23 mouse cellular contexts compared by ENCODE assay signal in the genomic region with DNA sequence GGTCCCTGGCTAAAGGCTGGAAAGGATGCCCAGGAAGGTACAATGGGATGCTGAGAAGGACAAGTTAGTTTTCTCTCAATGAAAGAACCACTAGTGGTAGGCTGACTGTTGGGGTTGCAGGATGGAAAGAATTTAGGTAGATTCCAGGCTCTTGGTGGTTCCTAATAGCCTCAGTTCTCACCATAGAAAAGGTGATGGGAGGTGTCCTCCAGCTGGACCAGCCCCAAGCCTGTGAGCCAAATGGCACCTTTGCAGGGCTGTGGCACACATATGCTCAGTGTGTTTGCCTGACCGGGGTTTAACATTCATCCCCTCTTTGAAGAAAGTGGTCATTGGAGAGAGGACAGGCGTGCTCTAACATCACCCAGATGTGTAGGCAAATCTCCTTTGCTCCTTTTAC. TPM values are rescaled to one million over a fixed set of nuclear protein-coding genes. Genes with fewer than 3 reads are reported as not detected.
DNase-seq lines count a peak whose midpoint lies in the region; ATAC-seq and TF ChIP-seq lines count a peak whose summit lies in the region.
"Had no signal": no experiment of that assay in that cellular context is flagged by ENCODE, and none has a peak within 500 bp of the region (broad histone marks: within the 10 kb centered on the region; RNA-seq: fewer than 3 reads in every experiment).

No protein-coding gene starts in this region.

- no peak for TF ChIP-seq EP300 in stomach, postnatal 0 days (optimal IDR thresholded peaks at IDR 0.05)

- peak overlapping the region; percentile 47; the same call in 1 of the 2 replicates for H3K27ac ChIP-seq in cerebellum, adult 2 months (ENCODE audit: insufficient read depth, low read length)
- H3K27ac ChIP-seq in stomach, postnatal 0 days (replicated peaks): no peak overlapping the region
- H3K27ac ChIP-seq: embryonic facial prominence, embryonic 10.5 days; forebrain, embryonic 15.5 days; heart, embryonic 15.5 days; hindbrain, embryonic 13.5 days; hindbrain, postnatal 0 days had no signal

- ATAC-seq in cerebellum, adult (ENCODE audit: insufficient number of reproducible peaks, low FRiP score, low TSS enrichment): 0 out of 2 replicates have a peak, but pooled peaks have one; percentile 31
- ATAC-seq in stomach, postnatal 0 days (ENCODE audit: low FRiP score, low TSS enrichment): no peak
- ATAC-seq: CD4-positive, CD25-positive, alpha-beta regulatory T cell, adult 4 months; forebrain, embryonic 15.5 days; hindbrain, postnatal 0 days had no signal

- no peaks in the 10 kb centered on the region for H3K36me3 ChIP-seq in stomach, postnatal 0 days (ENCODE audit: control insufficient read depth, insufficient read depth, low read length)
- H3K36me3 ChIP-seq: embryonic facial prominence, embryonic 10.5 days; forebrain, embryonic 15.5 days; G1E; heart, embryonic 15.5 days; hindbrain, embryonic 13.5 days had no signal

- H3K9me3 ChIP-seq in stomach, postnatal 0 days (ENCODE audit: control insufficient read depth, low read length): no peaks in the 10 kb centered on the region
- H3K9me3 ChIP-seq: embryonic facial prominence, embryonic 10.5 days; forebrain, embryonic 15.5 days; G1E; heart, embryonic 15.5 days; hindbrain, embryonic 13.5 days had no signal

- no peak overlapping the region for H3K9ac ChIP-seq in stomach, postnatal 0 days (ENCODE audit: low read length)
- H3K9ac ChIP-seq: forebrain, embryonic 15.5 days; heart, embryonic 15.5 days; hindbrain, embryonic 13.5 days had no signal

- TF ChIP-seq CTCF in cerebellum, adult 2 months (IDR thresholded peaks at IDR 0.05; ENCODE audit: borderline replicate concordance, insufficient read depth, low read depth, low read length): no peak
- no peak for TF ChIP-seq CTCF in stomach, postnatal 0 days (IDR thresholded peaks at IDR 0.05; ENCODE audit: low read depth)

- H3K4me2 ChIP-seq in stomach, postnatal 0 days (replicated peaks; ENCODE audit: low read depth): no peak overlapping the region
- H3K4me2 ChIP-seq: forebrain, embryonic 15.5 days; heart, embryonic 11.5 days; heart, embryonic 15.5 days; hindbrain, embryonic 13.5 days had no signal

- no peak overlapping the region for H3K4me3 ChIP-seq in cerebellum, adult 2 months (replicated peaks; ENCODE audit: insufficient read depth, low read depth, low read length)
- no peak overlapping the region for H3K4me3 ChIP-seq in stomach, postnatal 0 days (ENCODE audit: low read depth, low read length)
- H3K4me3 ChIP-seq: embryonic facial prominence, embryonic 10.5 days; forebrain, embryonic 15.5 days; heart, embryonic 15.5 days; hindbrain, embryonic 13.5 days had no signal

- H3K4me1 ChIP-seq in cerebellum, adult 2 months (ENCODE audit: control insufficient read depth, insufficient read depth, low read length): peaks cover 42% of the 10 kb centered on the region
- H3K4me1 ChIP-seq in stomach, postnatal 0 days (replicated peaks; ENCODE audit: control insufficient read depth, insufficient read depth): no peaks in the 10 kb centered on the region
- H3K4me1 ChIP-seq: heart, embryonic 15.5 days had no signal

- 30% methylated on average over 2 of the region's 2 CpGs for WGBS in cerebellum, adult 2 months
- WGBS in stomach, postnatal 0 days: 90% methylated on average over 2 of the region's 2 CpGs

- no peak for DNase-seq in cerebellum, postnatal 4 days (ENCODE audit: low spot score in 2 of 2)
- peak; percentile 83 for DNase-seq in brain, adult 2 months (ENCODE audit: low read depth, low spot score)
- DNase-seq in cerebellum, adult 2 months: peak; percentile 75 to 84
- peak; percentile 71 to 73 for DNase-seq in cerebellum, postnatal 10 days
- no peak for DNase-seq in right cerebral cortex, postnatal 25 days
- DNase-seq in stomach, postnatal 0 days (ENCODE audit: low spot score): no peak
- DNase-seq in c-Kit-positive CD71-positive TER-119-positive erythroid progenitor cells, embryonic 14.5 days (ENCODE audit: low spot score): no peak
- DNase-seq: adrenal gland, adult 8-10 months; adrenal gland, postnatal 36 days; B cell, adult 2 months; gastrocnemius, postnatal 10 days; heart, adult 18-20 months; heart, postnatal 14 days; kidney, adult 11 months had no signal

- no peaks in the 10 kb centered on the region for H3K27me3 ChIP-seq in cerebellum, adult 2 months (ENCODE audit: control insufficient read depth, insufficient read depth, low read length)
- H3K27me3 ChIP-seq in stomach, postnatal 0 days (ENCODE audit: control insufficient read depth, insufficient read depth, low read length): no peaks in the 10 kb centered on the region
- H3K27me3 ChIP-seq: forebrain, embryonic 15.5 days; heart, embryonic 15.5 days; hindbrain, embryonic 13.5 days had no signal

- no peak for TF ChIP-seq POLR2A in cerebellum, adult 2 months (IDR thresholded peaks at IDR 0.05; ENCODE audit: borderline replicate concordance, insufficient read depth, low read length)

RNA-seq across cellular contexts. Expression of a gene that starts 28.2 kb away (rescaled TPM):
- polyA plus RNA-seq in cerebellum, adult 2 months (2012; rRNA removed): 371 and 430 TPM in 2 replicates
- 0.16 and 0.29 TPM in 2 replicates for polyA plus RNA-seq in stomach, postnatal 0 days (2015; fragmentation: Nextera tagmentation; extraction: Ambion mirVana)
- polyA plus RNA-seq: G1E had no signal

RNA-seq across cellular contexts. Expression of a gene that starts 59.1 kb away (rescaled TPM):
- polyA plus RNA-seq in cerebellum, adult 2 months (2012; rRNA removed): 12.2 and 12.7 TPM in 2 replicates
- 2.3 and 2.7 TPM in 2 replicates for polyA plus RNA-seq in stomach, postnatal 0 days (2015; fragmentation: Nextera tagmentation; extraction: Ambion mirVana)
- polyA plus RNA-seq: G1E had no signal

Comparison
In these comparisons a context has a peak if more than half of its experiments do, and no peak if none do; other contexts are left out.
1. DNase-seq: peak in brain, adult 2 months (single experiment), cerebellum, adult 2 months (2 of 2) and cerebellum, postnatal 10 days (2 of 2); none in cerebellum, postnatal 4 days (0 of 2), right cerebral cortex, postnatal 25 days (single experiment), stomach, postnatal 0 days (single experiment) and c-Kit-positive CD71-positive TER-119-positive erythroid progenitor cells, embryonic 14.5 days (single experiment).
2. RNA of a gene that starts 28.2 kb away (polyA plus RNA-seq): 371 to 430 TPM in cerebellum, adult 2 months; 0.16 to 0.29 TPM in stomach, postnatal 0 days; every median in the first group is over 100 times any median in the second.